Mouse (Mus musculus): ENCODE results near the gene Dhrs1.

DNA sequence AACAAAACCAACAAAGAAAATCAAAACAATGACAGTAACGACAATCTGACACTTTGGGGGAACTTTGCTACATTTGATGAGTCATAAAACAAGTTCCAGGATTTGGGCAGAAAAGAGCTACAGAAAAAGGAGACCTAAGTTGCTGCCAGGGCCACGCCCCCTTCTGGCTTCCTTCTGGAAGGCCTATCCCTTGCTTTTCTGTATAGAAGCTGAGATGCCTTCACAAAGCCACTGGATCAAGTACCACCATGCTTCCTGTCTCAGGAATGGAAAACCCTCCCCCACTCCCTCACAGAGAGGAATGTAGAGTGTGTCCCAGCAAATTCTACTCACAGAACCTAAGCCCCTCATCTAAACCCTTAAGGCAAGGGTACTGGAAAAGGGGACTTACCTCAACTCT is 48.5 kb upstream of the Dhrs1 start:
- TF ChIP-seq POLR2A (IDR thresholded peaks at IDR 0.05; ENCODE audit: control insufficient read depth, extremely low read depth, insufficient read depth, low read length, poor library complexity), result no peak
- no peak for TF ChIP-seq CTCF (IDR thresholded peaks at IDR 0.05; ENCODE audit: borderline replicate concordance, control insufficient read depth, extremely low read depth, insufficient read depth, low read length, poor library complexity)
